Mouse (Mus musculus) lung, adult 2 months (tissue): ENCODE measurements around the gene Pipox.

Experiments used
- CTCF ChIP-seq: fragments of 200-500 bp; IDR thresholded peaks from 2 replicates; pipeline ENCODE4 v1.5.1; 2011; ENCODE audit warnings: mild to moderate bottlenecking, low read length, control low read depth; ENCODE audit not compliant: insufficient read depth
- POLR2A ChIP-seq: fragments of 200-500 bp; IDR thresholded peaks from 2 replicates; pipeline ENCODE4 v1.6.1; 2011; ENCODE audit warnings: low read depth, mild to moderate bottlenecking, control low read depth, low read length, borderline replicate concordance; ENCODE audit errors: extremely low read depth

- TF ChIP-seq CTCF = no peak
- no peak for TF ChIP-seq POLR2A
These were observed 17.8 kb downstream of the Pipox start for GRCm38 (mm10) chr11:77875847-77876759.
